Mouse (Mus musculus): Measurements from ENCODE around the gene Serpinb6e.

DNA sequence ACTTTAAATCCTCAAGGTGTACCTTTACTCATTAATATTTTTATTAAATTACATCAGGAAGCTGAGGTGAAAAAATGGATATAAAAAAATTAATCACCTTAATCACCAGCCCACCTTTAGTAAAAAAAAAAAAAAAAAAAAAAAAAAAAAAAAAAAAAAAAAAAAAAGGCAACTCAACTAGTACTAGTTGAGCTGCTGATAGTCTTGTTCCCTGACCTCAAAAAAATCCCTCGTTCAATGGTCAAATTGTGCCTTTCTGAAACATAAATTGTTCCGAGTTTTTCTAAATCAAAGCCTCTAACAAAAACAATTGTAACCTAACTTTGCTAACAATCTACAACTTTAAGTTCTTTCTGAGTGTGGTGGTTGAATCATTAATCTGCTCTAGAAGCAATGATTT lies 12.5 kb downstream of the Serpinb6e start:
- no peak for TF ChIP-seq CTCF (IDR thresholded peaks at IDR 0.05; ENCODE audit: low read depth, low read length)
- no peak for TF ChIP-seq GATA2 (IDR thresholded peaks at IDR 0.05; ENCODE audit: borderline replicate concordance, low read depth, low read length)
- no peak for TF ChIP-seq POLR2AphosphoS5 (IDR thresholded peaks at IDR 0.05; ENCODE audit: insufficient replicate concordance, low read depth, low read length)
- TF ChIP-seq TAL1 (conservative IDR thresholded peaks at IDR 0.05; ENCODE audit: low read depth, low read length) = no peak
- no peak for TF ChIP-seq GATA1 (IDR thresholded peaks at IDR 0.05; ENCODE audit: borderline replicate concordance, low read length)
